Mouse (Mus musculus): ENCODE data around the gene Ipo7.

DNA sequence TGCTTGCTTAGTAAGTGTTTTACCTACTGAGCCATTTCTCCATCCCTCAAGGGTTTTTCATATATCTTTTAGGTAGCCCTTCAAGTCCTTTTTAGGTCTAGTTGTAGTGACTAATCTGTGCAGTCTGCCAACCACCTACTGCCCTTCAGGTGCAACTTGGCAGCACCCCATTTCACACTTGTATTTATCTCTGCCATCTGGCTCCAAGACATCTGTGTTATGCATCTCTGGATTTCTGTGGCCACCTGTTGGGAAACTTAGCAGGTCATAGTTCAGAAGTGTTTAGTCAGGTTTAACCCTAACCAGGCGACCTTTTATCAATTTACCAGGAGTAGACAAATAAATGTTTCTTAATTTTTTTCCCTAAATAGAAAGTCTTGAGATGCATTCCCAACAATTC, 6.7 kb upstream of the Ipo7 start:
- TF ChIP-seq POLR2A (IDR thresholded peaks at IDR 0.05; ENCODE audit: borderline replicate concordance, control insufficient read depth, low read depth, low read length) (no peak), CTCF (IDR thresholded peaks at IDR 0.05; ENCODE audit: control insufficient read depth, insufficient read depth, low read length) (no peak)
